Mouse (Mus musculus): Measurements from ENCODE around the gene Emilin2. TPM values are rescaled to one million over a fixed set of nuclear protein-coding genes. Genes with fewer than 3 reads are reported as not detected.

Gene Emilin2
- polyA plus RNA-seq, 1 experiment = 2.6 TPM

DNA sequence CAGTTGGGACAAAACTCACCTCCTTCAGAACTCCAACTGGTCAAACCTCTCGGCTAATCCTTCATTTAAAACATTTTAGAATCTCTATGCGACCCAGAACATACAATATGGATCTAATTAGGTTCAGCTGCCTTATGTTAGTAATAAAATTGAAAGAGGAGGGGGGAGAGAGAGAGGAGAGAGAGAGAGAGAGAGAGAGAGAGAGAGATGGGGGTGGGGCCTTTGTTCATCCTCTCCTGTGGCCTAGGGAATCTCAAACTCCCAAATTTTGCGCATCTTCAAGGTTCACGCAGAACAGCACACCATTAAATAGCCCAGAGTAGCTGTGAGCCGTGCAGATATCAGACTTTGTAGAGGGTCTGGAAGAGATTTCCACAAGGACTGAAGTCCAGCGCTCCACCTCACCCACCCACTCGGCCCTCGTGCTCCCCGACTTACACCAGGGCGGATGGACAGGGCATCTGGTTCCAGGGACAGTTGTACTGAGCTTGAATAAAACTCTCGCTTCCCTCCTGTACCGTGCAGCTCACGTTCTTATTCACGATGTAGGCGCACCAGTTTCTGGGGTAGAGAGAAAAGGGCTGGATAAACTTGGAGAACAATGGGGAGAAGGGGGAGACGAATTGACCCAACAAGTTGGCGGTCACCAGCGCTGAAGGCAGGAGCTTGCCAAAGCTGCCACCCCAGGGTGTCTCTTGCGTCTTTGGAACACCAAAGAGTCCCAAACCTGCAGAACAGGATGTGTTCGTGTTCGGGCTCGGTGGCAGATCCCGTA, 1.9 kb downstream of the Emilin2 start:
- Histone ChIP-seq H3K4me3 (ENCODE audit: insufficient read depth, low read depth, low read length) (peak overlapping the region; percentile 41), H3K27ac (ENCODE audit: insufficient read depth, low read depth, low read length) (no peak overlapping the region), H3K36me3 (ENCODE audit: control insufficient read depth, insufficient read depth, low read length) (no peaks in the 10 kb centered on the region), H3K4me1 (ENCODE audit: control insufficient read depth, insufficient read depth, low read length) (no peaks in the 10 kb centered on the region), H3K27me3 (replicated peaks; ENCODE audit: control insufficient read depth, insufficient read depth, low read length) (peaks cover 7% of the 10 kb centered on the region; the same call in 1 of the 2 replicates)
- TF ChIP-seq POLR2A (IDR thresholded peaks at IDR 0.05; ENCODE audit: low read depth, low read length) = no peak
- TF ChIP-seq CTCF (conservative IDR thresholded peaks at IDR 0.05; ENCODE audit: insufficient read depth, insufficient read length, low read depth, low read length) = no peak
- DNase-seq = no peak
- WGBS = 23% methylated on average over 23 of the region's 23 CpGs

DNA sequence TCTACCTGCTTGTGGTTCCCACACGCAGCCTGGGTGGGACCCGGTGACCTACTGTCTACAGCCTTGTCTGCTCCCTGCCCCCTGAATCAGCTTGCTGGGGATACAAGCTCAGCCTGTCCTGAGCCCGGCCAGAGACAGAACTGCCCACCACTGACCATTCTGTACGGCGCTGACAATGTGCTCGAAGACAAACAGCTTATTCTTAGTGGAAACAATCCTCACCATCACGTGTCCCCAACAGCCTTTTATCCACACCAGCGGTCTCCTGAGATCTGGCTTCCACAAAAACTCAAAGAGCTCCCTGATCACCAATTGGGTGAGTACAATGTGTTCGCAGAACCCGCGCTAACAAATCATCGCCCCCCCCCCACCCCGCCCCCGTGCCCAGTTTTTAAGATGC, 2.6 kb downstream of the Emilin2 start:
- no peak overlapping the region for H3K4me3 ChIP-seq (ENCODE audit: insufficient read depth, low read depth, low read length)
- H3K36me3 ChIP-seq (ENCODE audit: control insufficient read depth, insufficient read depth, low read length) = no peaks in the 10 kb centered on the region
- H3K4me1 ChIP-seq (ENCODE audit: control insufficient read depth, insufficient read depth, low read length) = no peaks in the 10 kb centered on the region
- WGBS = 66% methylated on average over 14 of the region's 14 CpGs
- DNase-seq = no peak
- TF ChIP-seq POLR2A (IDR thresholded peaks at IDR 0.05; ENCODE audit: low read depth, low read length) = no peak
- peaks cover 7% of the 10 kb centered on the region; the same call in 1 of the 2 replicates for H3K27me3 ChIP-seq (replicated peaks; ENCODE audit: control insufficient read depth, insufficient read depth, low read length)
- H3K27ac ChIP-seq (ENCODE audit: insufficient read depth, low read depth, low read length) = no peak overlapping the region

DNA sequence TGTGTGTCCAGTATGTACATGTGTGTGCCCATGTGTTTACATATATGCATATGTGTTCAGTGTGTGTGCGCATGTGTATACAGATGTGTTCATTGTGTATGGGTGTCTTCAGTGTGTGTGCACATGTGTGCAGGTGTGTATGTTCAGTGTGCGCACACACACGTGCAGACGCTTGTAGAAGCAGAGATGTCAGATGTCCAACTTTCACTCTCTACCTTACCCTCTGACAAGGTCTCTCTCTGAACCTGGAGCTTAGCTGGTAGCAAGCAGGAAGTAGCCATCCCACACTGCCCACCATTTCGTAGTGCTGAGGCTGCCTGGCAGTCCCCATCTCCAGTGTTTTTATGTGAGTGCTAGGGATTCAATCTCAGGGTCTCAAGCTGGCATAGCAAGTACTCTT, 3.5 kb downstream of the Emilin2 start:
- WGBS = 95% methylated on average over 5 of the region's 5 CpGs
- Histone ChIP-seq H3K4me3 (ENCODE audit: insufficient read depth, low read depth, low read length) (no peak overlapping the region), H3K27me3 (replicated peaks; ENCODE audit: control insufficient read depth, insufficient read depth, low read length) (peaks cover 7% of the 10 kb centered on the region; the same call in 1 of the 2 replicates), H3K27ac (ENCODE audit: insufficient read depth, low read depth, low read length) (no peak overlapping the region), H3K36me3 (ENCODE audit: control insufficient read depth, insufficient read depth, low read length) (no peaks in the 10 kb centered on the region), H3K4me1 (ENCODE audit: control insufficient read depth, insufficient read depth, low read length) (no peaks in the 10 kb centered on the region)
- no peak for DNase-seq
- TF ChIP-seq CTCF (conservative IDR thresholded peaks at IDR 0.05; ENCODE audit: insufficient read depth, insufficient read length, low read depth, low read length) (no peak), POLR2A (IDR thresholded peaks at IDR 0.05; ENCODE audit: low read depth, low read length) (no peak)

DNA sequence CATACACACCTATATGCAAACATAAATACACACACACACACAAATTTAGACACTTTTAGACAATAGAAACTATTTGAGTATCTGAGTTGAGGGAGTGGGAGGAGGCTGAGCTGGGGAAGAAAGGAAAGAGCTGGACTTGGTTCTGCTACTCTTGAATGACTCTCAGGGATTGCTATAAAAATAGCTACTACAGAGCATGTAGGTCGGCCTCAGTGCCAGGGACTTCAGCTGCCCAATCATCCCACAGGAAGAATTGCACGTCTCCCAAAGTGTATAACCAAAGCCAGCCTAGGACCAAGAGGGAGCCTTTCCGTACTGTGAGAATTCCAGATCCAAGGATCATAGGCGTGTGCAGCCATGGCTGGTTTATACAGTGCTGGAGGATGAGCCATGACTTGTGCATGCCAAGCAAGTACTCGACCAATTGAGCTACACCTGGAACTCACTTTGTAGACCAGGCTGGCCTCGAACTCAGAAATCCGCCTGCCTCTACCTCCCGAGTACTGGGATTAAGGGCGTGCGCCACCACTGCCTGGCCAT, 4.5 kb downstream of the Emilin2 start:
- Histone ChIP-seq H3K27me3 (replicated peaks; ENCODE audit: control insufficient read depth, insufficient read depth, low read length) (peaks cover 7% of the 10 kb centered on the region; the same call in 1 of the 2 replicates), H3K36me3 (ENCODE audit: control insufficient read depth, insufficient read depth, low read length) (no peaks in the 10 kb centered on the region), H3K4me3 (ENCODE audit: insufficient read depth, low read depth, low read length) (no peak overlapping the region), H3K4me1 (ENCODE audit: control insufficient read depth, insufficient read depth, low read length) (no peaks in the 10 kb centered on the region), H3K27ac (ENCODE audit: insufficient read depth, low read depth, low read length) (no peak overlapping the region)
- 88% methylated on average over 10 of the region's 10 CpGs for WGBS
- TF ChIP-seq POLR2A (IDR thresholded peaks at IDR 0.05; ENCODE audit: low read depth, low read length) (no peak), CTCF (conservative IDR thresholded peaks at IDR 0.05; ENCODE audit: insufficient read depth, insufficient read length, low read depth, low read length) (no peak)
- DNase-seq = no peak

DNA sequence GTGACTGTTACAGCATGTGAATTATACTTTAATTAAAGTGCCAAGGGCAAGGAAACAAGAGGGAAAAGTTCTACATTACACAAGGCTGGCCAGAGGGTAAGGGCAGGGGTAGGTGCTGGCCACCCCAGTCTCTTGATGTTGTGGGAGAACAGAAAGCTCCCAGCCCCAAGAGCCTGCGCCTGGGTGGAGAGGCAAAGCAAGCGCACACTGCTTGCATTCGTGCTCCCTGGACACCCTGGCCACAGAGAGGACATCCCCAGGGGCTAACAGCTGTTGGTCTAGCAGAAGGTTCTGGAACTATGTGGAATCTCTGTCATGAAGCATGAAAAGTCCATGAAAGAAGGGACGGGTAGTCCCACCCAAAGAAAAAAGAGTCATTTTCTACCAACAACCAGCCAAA, 5.1 kb downstream of the Emilin2 start:
- Histone ChIP-seq H3K27ac (ENCODE audit: insufficient read depth, low read depth, low read length) (no peak overlapping the region), H3K27me3 (replicated peaks; ENCODE audit: control insufficient read depth, insufficient read depth, low read length) (peaks cover 7% of the 10 kb centered on the region; the same call in 1 of the 2 replicates), H3K36me3 (ENCODE audit: control insufficient read depth, insufficient read depth, low read length) (no peaks in the 10 kb centered on the region), H3K4me1 (ENCODE audit: control insufficient read depth, insufficient read depth, low read length) (no peaks in the 10 kb centered on the region), H3K4me3 (ENCODE audit: insufficient read depth, low read depth, low read length) (no peak overlapping the region)
- DNase-seq = no peak
- TF ChIP-seq POLR2A (IDR thresholded peaks at IDR 0.05; ENCODE audit: low read depth, low read length) (no peak), CTCF (conservative IDR thresholded peaks at IDR 0.05; ENCODE audit: insufficient read depth, insufficient read length, low read depth, low read length) (no peak)
- 92% methylated on average over 4 of the region's 4 CpGs for WGBS

DNA sequence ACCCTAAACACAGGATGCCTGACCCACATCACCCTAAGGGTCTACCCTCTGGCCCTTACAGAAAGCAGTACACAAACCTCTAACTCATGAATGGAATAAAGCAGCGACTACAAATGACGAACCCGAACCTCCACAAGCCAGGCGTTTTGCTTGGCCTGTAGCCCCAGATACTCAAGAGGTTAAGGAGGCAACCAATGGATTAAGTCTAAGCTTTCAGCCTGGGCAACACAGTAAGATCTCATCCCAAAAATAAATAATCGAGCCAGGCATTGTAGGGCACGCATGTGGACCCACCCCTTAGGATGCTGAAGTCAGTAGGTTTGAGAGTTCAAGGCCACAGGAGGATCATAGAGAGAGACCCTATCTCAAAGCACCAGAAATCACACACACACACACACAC, 5.7 kb downstream of the Emilin2 start:
- peaks cover 7% of the 10 kb centered on the region; the same call in 1 of the 2 replicates for H3K27me3 ChIP-seq (replicated peaks; ENCODE audit: control insufficient read depth, insufficient read depth, low read length)
- WGBS = 92% methylated on average over 6 of the region's 6 CpGs
- no peaks in the 10 kb centered on the region for H3K4me1 ChIP-seq (ENCODE audit: control insufficient read depth, insufficient read depth, low read length)
- no peak overlapping the region for H3K27ac ChIP-seq (ENCODE audit: insufficient read depth, low read depth, low read length)
- TF ChIP-seq POLR2A (IDR thresholded peaks at IDR 0.05; ENCODE audit: low read depth, low read length) (no peak), CTCF (conservative IDR thresholded peaks at IDR 0.05; ENCODE audit: insufficient read depth, insufficient read length, low read depth, low read length) (no peak)
- DNase-seq = no peak
- no peaks in the 10 kb centered on the region for H3K36me3 ChIP-seq (ENCODE audit: control insufficient read depth, insufficient read depth, low read length)
- no peak overlapping the region for H3K4me3 ChIP-seq (ENCODE audit: insufficient read depth, low read depth, low read length)

DNA sequence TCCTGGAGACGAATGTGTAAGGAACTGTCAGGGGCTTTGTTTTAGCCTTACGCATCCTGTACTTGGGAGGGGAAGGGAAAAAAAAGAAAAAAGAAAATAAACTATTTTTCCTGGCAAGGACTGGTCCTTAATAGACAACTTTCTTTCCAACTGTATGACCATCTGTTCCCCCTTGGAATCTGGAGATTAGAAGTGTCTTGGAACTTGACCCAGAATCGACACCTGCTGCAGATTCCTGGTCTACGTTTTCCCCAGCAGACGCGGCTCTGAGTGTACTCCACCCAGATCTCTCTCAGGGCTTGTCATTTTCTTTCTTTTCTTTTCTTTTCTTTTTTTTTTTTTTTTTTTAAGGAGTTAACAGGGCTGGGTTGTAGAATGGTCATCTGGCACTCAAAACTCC, 8.3 kb downstream of the Emilin2 start:
- no peaks in the 10 kb centered on the region for H3K36me3 ChIP-seq (ENCODE audit: control insufficient read depth, insufficient read depth, low read length)
- no peak overlapping the region for H3K4me3 ChIP-seq (ENCODE audit: insufficient read depth, low read depth, low read length)
- TF ChIP-seq POLR2A (IDR thresholded peaks at IDR 0.05; ENCODE audit: low read depth, low read length) (no peak), CTCF (conservative IDR thresholded peaks at IDR 0.05; ENCODE audit: insufficient read depth, insufficient read length, low read depth, low read length) (no peak)
- WGBS = 72% methylated on average over 6 of the region's 6 CpGs
- no peaks in the 10 kb centered on the region for H3K4me1 ChIP-seq (ENCODE audit: control insufficient read depth, insufficient read depth, low read length)
- no peak for DNase-seq
- no peaks in the 10 kb centered on the region for H3K27me3 ChIP-seq (replicated peaks; ENCODE audit: control insufficient read depth, insufficient read depth, low read length)
- H3K27ac ChIP-seq (ENCODE audit: insufficient read depth, low read depth, low read length) = no peak overlapping the region

All from kidney, adult 2 months (tissue).